Mouse (Mus musculus) activated CD4-positive, CD25-positive, alpha-beta regulatory T cell, adult 4 months (primary cell): ENCODE measurements around the gene 4930455H04Rik. TPM values are rescaled to one million over a fixed set of nuclear protein-coding genes. Genes with fewer than 3 reads are reported as not detected.

Experiments
- ATAC-seq: one replicate; pipeline ENCODE4 v1.8.0; 2017
- polyA plus RNA-seq, 2 experiments: library from polyadenylated mRNA; unstranded; fragments of 100-300 nt; shearing (Covaris generic); gene quantifications; one replicate each; pipeline ENCODE4 v1.2.1; 2017

4930455H04Rik gene
- polyA plus RNA-seq, 2 experiments from 2014 or later = not detected

DNA sequence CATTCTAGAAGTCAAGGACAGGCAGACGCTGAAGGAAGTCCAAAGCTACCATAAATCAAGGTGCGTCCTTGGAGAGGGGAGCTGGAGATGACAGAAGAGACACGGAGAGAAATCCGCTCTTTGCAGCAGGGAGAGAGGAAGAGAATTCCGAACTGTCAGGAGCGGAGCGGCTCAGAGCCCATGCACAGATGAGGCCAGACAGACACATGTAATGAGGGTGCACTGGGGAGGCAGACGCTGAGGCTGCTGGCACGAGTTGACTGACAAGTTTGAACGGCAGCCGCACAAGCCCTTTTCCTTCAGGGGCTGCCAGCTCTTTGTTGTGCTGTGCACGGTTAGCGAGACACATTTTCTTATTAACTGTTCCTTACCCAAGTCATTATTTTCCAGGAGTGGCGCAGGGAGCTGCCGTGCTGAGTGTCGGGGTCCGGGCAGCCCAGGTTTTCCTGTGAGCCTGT, 502 bp downstream of the 4930455H04Rik start, which contains the start of gene Palmd:
Gene Palmd (minus strand): TSS at position 448 of the 458 bp plus-strand sequence.
- ATAC-seq = no peak

DNA sequence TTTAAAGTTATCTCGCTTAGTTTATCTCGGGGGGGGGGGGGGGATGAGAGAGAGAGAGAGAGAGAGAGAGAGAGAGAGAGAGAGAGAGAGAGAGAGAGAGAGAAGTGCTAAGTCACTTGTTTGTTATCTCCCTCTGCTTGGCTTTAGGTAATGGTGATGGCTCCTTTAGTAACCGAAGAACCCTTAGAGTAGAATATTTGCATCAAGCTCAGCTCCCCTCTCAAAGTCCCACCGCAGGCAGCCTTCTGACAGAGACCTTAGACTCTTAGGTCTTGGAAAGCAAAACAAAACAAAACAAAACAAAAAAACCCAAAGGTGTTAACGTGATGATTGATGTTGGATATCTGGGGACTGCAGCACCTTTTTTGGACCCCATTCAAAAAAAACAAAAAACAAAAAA, 936 bp downstream of the 4930455H04Rik start:
- ATAC-seq = no peak

DNA sequence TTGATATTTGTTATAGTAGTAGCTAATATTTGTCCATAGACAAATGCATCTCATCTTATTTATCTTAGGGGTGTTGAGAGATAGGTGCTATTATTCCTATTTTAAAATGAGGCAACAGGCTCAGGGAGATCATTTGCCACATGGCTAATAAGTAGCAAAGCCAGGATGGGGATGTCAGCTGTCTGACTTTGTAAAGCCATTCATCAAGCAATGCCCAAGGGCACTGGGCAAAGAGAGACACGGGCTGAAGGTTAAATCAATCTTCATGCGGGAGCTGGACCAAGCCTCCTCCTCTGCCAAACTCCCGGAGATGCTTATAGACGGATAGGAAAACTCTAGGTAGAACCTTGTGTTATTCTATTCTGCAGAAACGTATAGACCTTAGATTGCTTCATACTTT, 1.7 kb downstream of the 4930455H04Rik start:
- no peak for ATAC-seq

DNA sequence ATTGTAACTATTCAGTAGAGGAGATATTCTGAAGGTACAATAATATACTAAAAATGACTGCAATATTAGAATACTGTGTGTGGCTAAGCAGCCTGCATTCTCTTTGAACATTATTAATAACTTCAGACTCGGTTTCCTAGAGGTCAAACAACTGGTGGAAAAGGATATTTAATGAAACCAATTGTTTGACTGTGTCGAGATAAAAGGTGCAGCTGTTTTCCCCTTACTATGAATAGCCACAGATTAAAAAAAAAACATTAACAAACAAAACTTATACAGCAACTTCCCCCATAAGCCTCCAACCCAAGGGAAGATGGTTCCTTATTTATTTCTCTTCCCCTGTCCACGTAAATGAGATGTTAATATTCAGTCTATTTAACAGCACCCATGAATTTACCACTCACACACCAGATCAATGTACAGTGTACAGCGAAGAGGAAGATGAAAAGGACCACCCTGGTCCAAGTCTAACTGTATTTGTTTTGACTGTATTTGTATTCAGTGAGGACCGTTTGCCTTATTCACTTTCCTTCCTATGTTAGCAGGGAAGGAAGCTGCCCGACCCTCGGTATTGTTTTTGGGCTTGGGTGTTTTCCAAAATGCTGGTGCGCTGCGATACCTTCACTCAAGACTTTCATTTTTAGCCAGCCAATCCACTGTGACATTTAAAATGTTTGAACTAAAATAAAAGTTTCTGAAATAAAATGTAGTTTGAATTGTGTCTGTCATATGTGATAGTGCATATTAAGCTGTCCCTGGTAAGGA, 13.9 kb downstream of the 4930455H04Rik start:
- ATAC-seq = no peak

DNA sequence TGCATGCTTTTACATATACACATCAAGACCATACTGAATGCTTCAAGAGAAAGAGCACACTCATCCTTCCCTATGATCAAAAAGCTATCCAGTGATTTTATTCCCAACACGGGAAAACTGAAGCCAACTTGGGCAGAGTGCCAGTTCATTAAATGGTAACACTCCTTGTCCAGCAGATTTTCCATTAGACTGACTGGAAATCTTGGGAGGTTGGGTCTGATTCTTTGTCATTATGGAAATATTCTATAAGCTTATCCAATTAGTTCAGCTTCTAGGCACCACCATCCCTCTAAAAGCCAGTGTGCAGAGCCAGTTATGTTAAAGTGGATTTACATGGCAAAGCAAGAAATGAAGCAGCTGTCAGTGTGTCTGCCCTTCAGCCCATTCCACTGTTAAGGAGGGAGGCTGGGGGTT, 17.0 kb downstream of the 4930455H04Rik start:
- ATAC-seq = no peak

DNA sequence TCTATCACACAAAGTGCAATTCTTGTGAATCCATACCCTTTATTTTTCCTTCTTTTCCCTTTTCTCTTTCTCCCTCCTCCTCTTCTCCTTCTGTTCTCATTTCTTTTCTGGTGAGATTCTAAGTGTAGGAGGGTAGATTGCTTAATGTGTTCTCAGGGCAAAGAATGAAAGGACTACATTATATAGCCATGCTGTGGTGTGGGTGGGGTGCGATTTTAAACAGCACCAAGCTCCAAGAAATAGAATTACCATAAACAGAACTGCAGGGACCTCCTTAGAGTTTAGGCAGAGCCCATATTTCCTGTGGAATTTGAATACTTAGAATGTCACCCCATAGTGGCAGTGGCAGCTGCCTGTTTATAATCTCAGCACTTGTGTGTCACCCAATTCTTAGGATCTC, 17.7 kb downstream of the 4930455H04Rik start:
- no peak for ATAC-seq

DNA sequence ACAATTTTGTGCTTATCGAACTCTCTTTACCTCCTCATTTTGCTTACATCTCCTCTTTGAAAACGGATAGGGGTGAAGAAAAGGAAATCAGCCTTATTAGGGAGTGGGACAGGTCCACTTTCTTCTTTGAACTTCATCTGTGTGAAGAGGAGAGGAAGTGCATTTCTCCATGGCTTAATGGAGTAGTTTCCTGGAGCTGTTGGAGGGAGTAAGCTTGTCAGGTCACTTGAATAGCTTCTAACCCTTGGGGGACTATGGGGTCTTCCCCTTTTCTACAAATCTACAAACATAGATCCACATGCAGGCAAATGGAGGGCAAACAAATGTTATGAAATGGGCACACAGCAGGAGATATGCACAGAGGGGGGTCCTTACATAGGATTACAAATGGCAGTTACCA, 18.4 kb downstream of the 4930455H04Rik start:
- ATAC-seq = no peak

DNA sequence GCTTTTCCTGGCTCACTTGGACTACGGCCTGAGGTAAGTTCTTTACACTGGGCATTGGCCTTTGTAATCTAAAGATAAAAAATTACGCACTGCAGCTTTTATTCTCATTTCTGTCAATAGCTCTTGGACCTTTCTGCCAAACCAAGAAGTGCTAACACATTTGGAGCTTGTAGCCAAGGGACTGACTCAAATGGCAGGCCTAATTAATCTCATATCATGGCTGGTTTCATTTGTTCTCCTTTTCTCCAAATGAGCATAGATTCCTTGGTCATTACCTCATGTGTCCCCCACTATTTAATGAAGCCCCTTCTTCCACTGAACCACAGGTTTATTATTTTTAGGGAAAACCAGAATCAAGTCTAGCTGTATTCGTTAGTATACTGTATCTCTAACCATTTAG, 20.2 kb downstream of the 4930455H04Rik start:
- no peak for ATAC-seq

DNA sequence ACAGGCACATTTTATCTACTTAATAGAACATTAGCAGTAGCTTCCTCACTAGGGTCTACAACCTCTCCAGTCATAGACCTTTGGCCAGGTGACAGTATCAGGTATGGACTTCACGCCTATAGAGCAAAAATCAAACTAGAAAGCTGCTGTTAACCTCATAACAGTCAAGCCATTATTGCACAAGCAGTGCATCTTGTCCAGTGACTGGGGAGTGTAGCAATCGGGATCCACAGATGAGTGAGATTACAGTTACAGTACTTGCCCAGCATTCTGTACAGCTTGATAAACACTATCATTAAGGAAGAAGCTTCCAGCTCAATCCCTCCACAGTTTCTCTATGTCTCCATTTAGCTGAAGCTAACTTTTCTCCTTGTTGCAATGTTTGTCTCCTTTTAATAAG, 23.1 kb downstream of the 4930455H04Rik start:
- ATAC-seq = no peak

DNA sequence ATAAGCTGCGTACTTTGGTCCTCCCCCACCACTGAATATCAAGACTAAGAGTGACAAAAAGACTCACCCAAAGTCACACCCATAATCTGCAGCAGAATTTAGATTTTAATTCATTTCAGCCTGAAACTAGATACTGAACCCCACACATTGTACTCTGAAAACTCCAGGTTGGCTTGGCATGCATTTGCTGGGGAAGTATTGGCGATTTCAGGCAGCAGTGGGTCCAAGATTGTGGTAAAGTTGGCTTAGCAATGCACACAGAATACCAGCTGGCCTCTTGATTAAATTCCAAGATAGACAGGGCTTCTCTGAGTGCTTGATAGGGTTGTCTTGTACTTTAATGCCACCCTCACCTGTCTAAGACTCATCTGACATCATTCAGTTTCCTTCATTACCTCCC, 24.9 kb downstream of the 4930455H04Rik start:
- ATAC-seq = no peak

DNA sequence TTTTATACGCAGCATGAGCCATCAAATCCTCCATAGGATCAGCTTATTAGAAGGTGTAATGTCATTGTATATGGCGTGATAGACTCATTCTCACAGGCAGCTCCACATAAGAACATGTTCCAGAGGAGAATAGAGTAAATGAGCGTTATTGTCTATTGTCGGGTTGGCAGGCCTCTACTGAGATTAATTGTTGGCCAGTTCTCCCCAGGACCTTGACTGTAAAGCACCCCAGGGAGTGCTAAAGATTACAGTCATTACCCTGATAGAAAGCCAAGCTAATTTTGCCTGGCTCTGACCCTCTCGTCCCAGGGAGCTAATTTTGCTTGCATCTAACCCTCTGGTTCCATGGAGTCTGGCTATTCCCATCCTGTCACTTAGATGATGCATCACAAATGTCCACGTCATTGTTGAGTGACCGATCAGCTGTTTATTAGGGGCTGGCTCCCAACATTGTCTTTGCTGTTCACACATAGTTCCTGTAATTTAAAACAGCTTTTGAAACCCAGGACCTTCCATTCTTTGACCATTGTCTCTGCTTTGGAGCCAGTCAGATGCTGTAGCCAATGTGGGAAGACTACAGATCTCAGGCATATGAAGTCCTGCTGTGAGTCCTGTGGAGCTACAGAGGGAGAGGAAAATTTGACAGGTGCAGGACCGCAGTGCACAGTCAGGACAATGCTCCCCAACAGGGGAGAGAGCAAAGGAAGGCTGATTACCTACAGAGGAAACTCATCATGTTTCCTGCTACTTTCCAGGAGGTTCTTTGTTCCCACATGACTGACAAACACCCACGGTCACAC, 33.8 kb downstream of the 4930455H04Rik start:
- ATAC-seq = no peak

DNA sequence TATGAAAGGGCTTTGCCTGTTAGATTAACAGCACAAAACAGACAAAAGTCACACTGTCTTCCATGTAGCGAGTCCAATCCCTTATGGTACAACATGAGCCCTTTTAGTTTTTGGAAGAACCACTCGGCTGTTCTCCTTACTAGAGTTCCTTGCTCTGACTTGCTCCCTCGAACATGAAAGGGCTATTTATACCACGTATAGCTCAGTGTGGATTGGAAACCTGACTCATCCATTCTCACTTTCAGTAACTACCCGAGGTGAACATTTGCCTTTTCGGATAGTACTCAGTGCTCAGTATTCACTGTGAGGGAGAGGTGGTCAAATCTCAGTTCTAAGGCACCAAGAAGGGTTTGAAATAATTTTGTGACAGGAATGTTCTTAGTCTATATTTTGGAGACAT, 35.3 kb downstream of the 4930455H04Rik start:
- no peak for ATAC-seq

DNA sequence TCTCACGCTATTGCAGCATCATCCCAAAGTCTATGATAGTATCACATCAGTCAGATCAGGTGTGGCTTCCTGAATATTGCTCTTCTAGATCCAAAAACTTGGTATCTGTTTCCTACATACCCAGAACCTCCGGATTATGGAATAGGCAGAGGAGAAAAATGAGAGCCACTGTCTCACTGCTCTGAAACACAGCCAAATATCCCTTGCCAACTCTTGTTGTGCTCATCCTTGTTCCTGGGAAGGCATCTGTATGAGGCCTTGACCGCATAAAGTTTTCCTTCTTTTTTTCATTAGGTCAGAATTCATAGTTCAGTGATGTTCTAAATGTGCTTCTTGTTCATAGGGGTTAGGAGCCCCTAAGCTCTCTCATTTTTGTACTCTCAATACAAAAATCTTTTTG, 38.6 kb downstream of the 4930455H04Rik start:
- no peak for ATAC-seq

DNA sequence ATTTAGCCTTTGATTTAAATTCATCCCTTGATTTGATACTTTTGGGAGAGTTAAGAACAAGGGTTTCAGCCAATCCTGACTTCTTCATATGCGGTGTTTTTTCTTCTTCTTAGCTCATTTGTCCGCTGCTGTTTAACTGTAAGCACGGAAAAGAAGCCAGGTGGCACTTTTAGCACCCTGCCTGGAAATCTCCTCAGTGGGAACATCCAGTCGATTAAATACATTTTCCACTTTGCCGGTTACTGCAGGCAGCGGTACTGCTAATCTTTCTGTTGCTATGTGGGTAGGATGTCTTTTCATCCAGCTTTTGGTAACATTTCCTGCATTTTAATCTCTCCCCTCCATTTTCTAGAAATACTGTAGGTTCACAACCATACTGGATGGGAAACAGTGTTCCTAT, 39.3 kb downstream of the 4930455H04Rik start:
- ATAC-seq = no peak

DNA sequence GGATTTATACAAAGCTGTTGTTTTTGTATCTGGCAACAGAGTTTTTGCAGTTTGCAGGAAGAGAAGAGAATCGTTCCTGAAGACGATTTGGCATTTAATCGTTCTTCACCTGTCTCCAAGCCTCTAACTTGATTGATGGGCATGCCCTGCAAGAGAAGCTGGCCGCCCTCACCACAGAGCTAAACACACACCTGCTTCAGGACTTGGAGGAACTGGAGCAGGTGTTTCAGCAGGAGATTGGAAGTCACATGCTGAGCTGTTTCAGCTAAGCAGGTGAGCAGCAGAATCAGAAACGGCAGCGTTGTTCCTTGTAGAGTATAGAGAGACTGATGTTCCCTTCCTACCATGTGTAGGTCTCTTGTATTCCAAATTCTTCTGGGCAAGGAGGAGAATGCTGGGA, 42.1 kb downstream of the 4930455H04Rik start:
- no peak for ATAC-seq

DNA sequence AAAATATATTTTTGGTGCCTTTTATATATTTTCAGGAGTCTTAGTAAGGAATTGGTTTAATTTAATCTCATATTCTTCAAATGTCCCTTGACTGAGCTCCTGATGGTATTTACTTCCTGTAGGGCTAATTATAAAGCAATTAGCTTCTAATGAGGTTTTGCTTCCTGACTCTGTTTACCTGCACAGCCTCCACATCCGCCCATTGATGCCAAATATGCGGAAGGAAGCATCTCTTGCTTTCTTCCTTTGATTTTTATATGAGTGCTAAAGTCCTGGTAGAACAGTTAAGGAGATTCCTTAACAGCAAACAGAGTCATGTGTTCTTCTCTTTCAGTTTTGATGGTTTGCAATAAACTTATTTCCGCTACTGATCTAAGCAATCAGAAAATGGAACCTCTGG, 52.3 kb downstream of the 4930455H04Rik start:
- ATAC-seq = no peak

DNA sequence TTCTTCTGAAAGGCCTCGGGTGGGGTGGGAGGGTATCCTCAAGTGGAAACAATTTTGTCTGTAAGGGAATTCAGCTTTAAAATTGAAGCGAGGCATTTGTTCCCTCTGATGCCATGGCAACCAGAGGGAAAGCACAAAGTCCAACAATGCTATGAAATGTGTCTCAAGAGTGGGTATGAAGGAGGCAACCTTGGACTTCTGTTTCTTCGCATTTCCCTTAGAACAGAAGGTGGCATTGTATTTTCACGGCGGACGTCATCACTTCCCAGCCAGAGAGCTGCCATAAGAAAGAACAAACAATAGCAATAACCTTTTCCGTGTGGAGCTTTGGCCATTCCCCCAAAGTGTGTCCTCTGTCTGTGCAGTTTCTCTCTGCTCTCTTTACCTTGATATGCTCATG, 53.8 kb downstream of the 4930455H04Rik start:
- no peak for ATAC-seq

DNA sequence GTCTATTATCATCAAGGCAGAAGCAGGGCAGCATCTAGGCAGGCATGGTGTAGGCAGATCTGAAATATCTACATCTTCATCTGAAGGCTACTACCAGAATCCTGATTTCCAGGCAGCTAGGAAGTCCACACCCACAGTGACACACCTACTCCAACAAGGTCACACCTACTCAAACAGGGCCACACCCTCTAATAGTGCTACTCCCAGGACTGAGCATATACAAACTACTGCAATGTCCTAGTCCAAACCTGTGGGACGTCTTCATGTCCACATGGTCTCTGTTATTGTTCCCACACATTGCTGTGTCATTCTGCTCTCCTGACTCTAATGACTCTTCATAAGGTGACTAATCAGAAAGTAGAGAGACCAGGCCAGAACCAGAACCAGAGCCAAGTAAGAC, 56.0 kb downstream of the 4930455H04Rik start:
- no peak for ATAC-seq

DNA sequence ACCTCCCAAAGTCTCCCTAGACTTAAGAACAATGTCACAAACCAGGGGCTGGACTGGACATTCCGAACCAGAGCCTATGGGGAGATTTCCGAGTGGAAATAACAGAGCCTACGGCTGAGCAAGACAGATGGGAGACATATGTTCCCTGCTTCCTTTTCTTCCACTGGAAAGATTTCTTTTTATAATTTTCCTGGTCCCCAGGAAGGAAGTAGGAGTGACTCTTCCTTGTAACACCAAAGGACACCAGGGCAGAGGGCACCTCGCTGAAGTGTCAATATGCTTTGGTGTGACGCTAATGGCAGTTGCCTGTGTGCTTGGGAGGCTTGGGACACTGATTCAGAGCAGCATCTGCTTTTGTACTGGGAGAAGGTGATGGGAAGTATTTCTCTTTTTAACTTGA, 56.5 kb downstream of the 4930455H04Rik start:
- no peak for ATAC-seq

DNA sequence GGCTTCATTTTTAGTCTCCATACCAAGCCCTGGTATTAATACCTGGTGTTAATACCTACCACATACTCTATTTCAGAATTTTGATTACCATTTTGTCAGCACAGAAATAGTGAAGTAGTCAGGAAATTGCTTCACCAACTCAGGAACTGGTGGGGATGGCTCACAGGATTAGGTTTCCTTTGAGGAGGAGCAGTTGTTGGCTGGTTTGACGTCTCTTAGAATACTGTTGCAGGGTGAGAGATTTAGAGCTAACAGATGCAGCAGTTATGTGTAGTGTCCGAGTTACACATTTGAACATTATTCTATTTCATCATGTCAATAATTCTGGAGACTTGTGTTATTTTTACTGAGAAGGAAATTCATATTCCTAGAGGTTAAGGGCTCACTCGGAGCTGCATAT, 57.4 kb downstream of the 4930455H04Rik start:
- ATAC-seq = no peak
